Mouse (Mus musculus) retina, postnatal 7 days (tissue): ENCODE results near the gene Krtap2-4.

Experiments used
- DNase-seq: peaks from one replicate; pipeline ENCODE4 v3.0.0-alpha.2; 2012; ENCODE audit warnings: low read depth, low spot score

Gene Krtap2-4

GRCm38 (mm10) chr11:99583245-99583704 lies 31.4 kb downstream of the Krtap2-4 start, which contains the start of gene Krtap1-4:
Gene Krtap1-4 (minus strand): TSS chr11:99583654.
- no peak for DNase-seq

GRCm38 (mm10) chr11:99581564-99581963 lies 33.1 kb downstream of the Krtap2-4 start:
- DNase-seq: no peak

DNA sequence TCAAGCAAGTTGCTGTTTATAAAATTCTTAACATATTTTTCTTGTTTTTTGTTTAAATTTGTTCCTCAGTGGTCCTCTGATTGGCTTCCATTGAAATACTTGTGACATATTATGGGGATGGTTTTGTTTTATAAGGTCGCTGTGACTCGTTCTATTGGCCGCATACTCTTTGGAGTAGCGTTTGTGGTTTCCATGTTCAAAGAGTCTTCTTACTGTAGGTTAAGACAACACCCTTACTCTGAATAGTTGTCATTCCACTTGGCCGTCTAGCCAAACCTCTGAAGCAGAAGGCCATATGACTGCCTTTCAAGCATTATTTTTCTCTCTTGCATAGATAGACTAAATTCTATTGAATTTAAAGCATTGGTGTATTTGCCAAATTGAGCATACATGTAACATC lies 33.6 kb downstream of the Krtap2-4 start:
- no peak for DNase-seq

DNA sequence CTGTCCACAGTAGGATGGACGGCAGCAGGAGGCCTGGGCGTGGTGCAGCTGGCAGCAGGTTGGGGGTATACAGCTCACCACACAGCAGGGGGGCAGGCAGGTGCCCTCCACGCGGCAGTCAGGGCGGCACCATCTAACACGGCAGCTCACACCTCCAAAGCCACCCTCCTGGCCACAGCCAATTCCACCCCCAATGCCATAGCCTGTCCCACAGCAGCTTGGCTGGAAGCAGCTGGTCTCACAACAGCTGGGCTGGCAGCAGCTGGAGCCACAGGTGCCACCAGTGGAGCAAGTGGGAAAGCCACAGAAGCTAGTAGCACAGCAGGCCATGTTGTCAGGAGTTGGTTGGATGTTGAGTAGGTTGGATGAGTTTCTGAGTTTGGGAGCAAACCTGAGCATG lies 34.0 kb downstream of the Krtap2-4 start, which contains the start of gene Krtap1-5:
Gene Krtap1-5 (minus strand): TSS at position 381 of the 400 bp plus-strand sequence.
- DNase-seq: no peak

DNA sequence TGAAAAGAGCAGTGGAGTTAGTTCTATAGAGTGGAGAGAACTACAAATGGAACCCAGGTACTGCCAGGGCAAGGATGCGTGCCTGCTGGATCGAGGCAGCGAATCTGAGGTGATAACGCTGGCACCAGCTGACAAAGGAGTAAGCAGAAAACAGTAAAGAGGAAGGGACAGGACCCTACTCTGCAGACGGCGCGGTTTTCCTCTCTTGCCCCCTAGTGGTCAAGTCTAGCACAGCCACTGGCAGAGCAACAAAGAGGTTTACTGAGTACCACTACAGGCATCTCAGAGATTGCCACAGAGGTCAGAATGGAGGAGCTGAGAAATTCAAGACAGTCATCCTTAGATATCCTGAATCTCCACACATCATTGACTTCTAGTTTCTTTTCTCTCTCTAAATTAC lies 40.5 kb downstream of the Krtap2-4 start:
- DNase-seq: peak; percentile 54

DNA sequence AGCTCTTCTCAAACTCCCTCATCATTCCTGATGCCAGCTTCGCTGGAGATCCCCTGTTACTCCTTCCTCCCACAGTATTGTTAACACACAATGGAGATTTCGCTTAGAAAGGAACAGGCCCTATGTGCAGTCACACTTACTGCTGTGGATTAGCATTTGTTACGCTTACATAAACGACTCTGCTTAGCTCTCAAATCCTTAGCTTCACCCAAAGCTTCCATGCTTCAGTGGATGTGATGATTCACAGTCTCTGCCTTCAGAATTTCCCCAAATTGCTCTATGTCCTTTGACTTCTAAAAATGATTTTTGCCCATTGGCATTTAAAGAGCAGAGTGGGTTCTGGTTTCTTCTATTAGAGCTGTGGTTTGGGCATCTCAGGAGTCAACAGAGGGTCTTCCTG lies 41.5 kb downstream of the Krtap2-4 start:
- DNase-seq: no peak

- no peak for DNase-seq
These were observed 48.1 kb downstream of the Krtap2-4 start, which contains the start of gene Krtap3-1 for GRCm38 (mm10) chr11:99566530-99566929. Gene Krtap3-1 (minus strand): TSS chr11:99566630.
